Mouse (Mus musculus) hindbrain, embryonic 15.5 days (tissue): ENCODE data around the gene Ppp2ca. TPM values are rescaled to one million over a fixed set of nuclear protein-coding genes. Genes with fewer than 3 reads are reported as not detected.
"Not testable (repeated sequence)": the region's sequence is repeated elsewhere in the genome, so short reads cannot be mapped to it uniquely, and the experiment has no call there.

ENCODE experiments used
- ATAC-seq: fragments of 200-750 bp; cut with Nextera tagmentation; 2 replicates; pipeline ENCODE4 v1.8.0; 2017; ENCODE audit warnings: low read depth, moderate number of reproducible peaks, moderate TSS enrichment; ENCODE audit not compliant: low FRiP score
- H3K27ac ChIP-seq: fragments of 300-500 bp; sonication (generic); replicated peaks from 2 replicates; pipeline ENCODE4 v1.5.1; 2015; ENCODE audit warnings: mild to moderate bottlenecking, inconsistent platforms
- H3K27me3 ChIP-seq: fragments of 300-500 bp; sonication (generic); 2 replicates; pipeline ENCODE4 v1.6.1; 2015; ENCODE audit warnings: control low read depth, inconsistent platforms
- H3K36me3 ChIP-seq: fragments of 300-500 bp; sonication (generic); 2 replicates; pipeline ENCODE4 v1.6.1; 2015; ENCODE audit warnings: control low read depth, inconsistent platforms
- H3K4me1 ChIP-seq: fragments of 300-500 bp; sonication (generic); replicated peaks from 2 replicates; pipeline ENCODE4 v1.6.1; 2015; ENCODE audit warnings: control low read depth, inconsistent platforms
- H3K4me2 ChIP-seq: fragments of 300-500 bp; sonication (generic); 2 replicates; pipeline ENCODE4 v1.6.1; 2015; ENCODE audit warnings: moderate library complexity, mild to moderate bottlenecking, inconsistent platforms
- H3K4me3 ChIP-seq: fragments of 300-500 bp; sonication (generic); 2 replicates; pipeline ENCODE4 v1.5.1; 2015; ENCODE audit warnings: mild to moderate bottlenecking, inconsistent platforms
- H3K9ac ChIP-seq: fragments of 300-500 bp; sonication (generic); 2 replicates; pipeline ENCODE4 v1.6.1; 2015; ENCODE audit warnings: inconsistent platforms
- H3K9me3 ChIP-seq: fragments of 300-500 bp; sonication (generic); 2 replicates; pipeline ENCODE4 v1.6.1; 2016; ENCODE audit warnings: control low read depth, inconsistent platforms
- WGBS: fragments of 180-500 bp; shearing (Covaris S2); methylation state at CpG from one replicate; pipeline ENCODE4 v1.1.7; 2015; 5-methylcytosine and 5-hydroxymethylcytosine counted together
- microRNA-seq: library from miRNA; unstranded; fragments of <30 nt; microRNA quantifications from one replicate; pipeline ENCODE4, GENCODE M21; 2016
- polyA plus RNA-seq: library from polyadenylated mRNA; unstranded; fragments of >200 nt; fragmentation: Nextera tagmentation; extraction: Ambion mirVana; gene quantifications from 2 replicates; pipeline ENCODE4 v1.2.1, GENCODE M21; 2015

Ppp2ca gene
- polyA plus RNA-seq, 1 experiment from 2014 or later: 131 TPM

- not testable (repeated sequence) for H3K9me3 ChIP-seq, H3K27ac ChIP-seq, H3K36me3 ChIP-seq
- WGBS: under 1% methylated on average over 18 of the region's 42 CpGs
- Histone ChIP-seq H3K9ac (peak overlapping the region; percentile 18; the same call in 1 of the 2 replicates), H3K4me3 (peak overlapping the region; percentile 40), H3K4me2 (peak overlapping the region; percentile 75), H3K4me1 (peaks cover 15% of the 10 kb centered on the region), H3K27me3 (peaks cover 28% of the 10 kb centered on the region)
- ATAC-seq: peak; percentile 75; the same call in 1 of the 2 replicates
Observed at GRCm38 (mm10) chr11:52167901-52168302, 69.4 kb downstream of the Ppp2ca start.

- Histone ChIP-seq H3K4me1 (peaks cover 15% of the 10 kb centered on the region), H3K4me3 (peak overlapping the region; percentile 40), H3K4me2 (peak overlapping the region; percentile 75), H3K27ac (no peak overlapping the region), H3K9me3 (no peaks in the 10 kb centered on the region), H3K9ac (peak overlapping the region; percentile 18), H3K36me3 (no peaks in the 10 kb centered on the region), H3K27me3 (peaks cover 28% of the 10 kb centered on the region)
- 24% methylated on average over 12 of the region's 12 CpGs for WGBS
- no peak for ATAC-seq
Observed at GRCm38 (mm10) chr11:52168461-52168860, 70.0 kb downstream of the Ppp2ca start.

Small RNAs within 50 kb of the gene (microRNA-seq; reads per million reads assigned to microRNA genes)
- gene Gm24157: not detected
- 35.1 reads per million, percentile 39 among the genes with 10 or more reads in this experiment for gene Mir3061

Other genes starting within 250 kb of the Ppp2ca start
- 0.69 and 0.71 TPM in 2 replicates for gene Jade2, start 241.0 kb upstream of the Ppp2ca start, polyA plus RNA-seq
- 110 and 122 TPM in 2 replicates for gene Cdkn2aipnl, start 131.0 kb upstream of the Ppp2ca start, polyA plus RNA-seq
- 215 and 236 TPM in 2 replicates for gene Ube2b, start 97.9 kb upstream of the Ppp2ca start, polyA plus RNA-seq
- gene Cdkl3, start 94.5 kb upstream of the Ppp2ca start, polyA plus RNA-seq: 25.5 and 26.0 TPM in 2 replicates
- not detected in 2 replicates for gene Olfr1373, start 46.8 kb downstream of the Ppp2ca start, polyA plus RNA-seq
- gene Olfr1371, start 115.3 kb downstream of the Ppp2ca start, polyA plus RNA-seq: not detected in 2 replicates
- 975 and 989 TPM in 2 replicates for gene Skp1a, start 133.3 kb downstream of the Ppp2ca start, polyA plus RNA-seq
- gene Tcf7, start 184.3 kb downstream of the Ppp2ca start, polyA plus RNA-seq: 5.2 and 5.8 TPM in 2 replicates